Mouse (Mus musculus): Measurements from ENCODE around the gene Car8. TPM values are rescaled to one million over a fixed set of nuclear protein-coding genes. Genes with fewer than 3 reads are reported as not detected.
"Not testable (repeated sequence)": the region's sequence is repeated elsewhere in the genome, so short reads cannot be mapped to it uniquely, and the experiment has no call there.

Gene Car8
- polyA plus RNA-seq, 2 experiments from 2014 or later: not detected

- ATAC-seq: no peak
Observed at GRCm38 (mm10) chr4:8201631-8202030, 37.2 kb downstream of the Car8 start.

- ATAC-seq: no peak
Observed at GRCm38 (mm10) chr4:8200081-8200480, 38.8 kb downstream of the Car8 start.

GRCm38 (mm10) chr4:8198033-8198432, 40.8 kb downstream of the Car8 start:
- no peak for ATAC-seq

DNA sequence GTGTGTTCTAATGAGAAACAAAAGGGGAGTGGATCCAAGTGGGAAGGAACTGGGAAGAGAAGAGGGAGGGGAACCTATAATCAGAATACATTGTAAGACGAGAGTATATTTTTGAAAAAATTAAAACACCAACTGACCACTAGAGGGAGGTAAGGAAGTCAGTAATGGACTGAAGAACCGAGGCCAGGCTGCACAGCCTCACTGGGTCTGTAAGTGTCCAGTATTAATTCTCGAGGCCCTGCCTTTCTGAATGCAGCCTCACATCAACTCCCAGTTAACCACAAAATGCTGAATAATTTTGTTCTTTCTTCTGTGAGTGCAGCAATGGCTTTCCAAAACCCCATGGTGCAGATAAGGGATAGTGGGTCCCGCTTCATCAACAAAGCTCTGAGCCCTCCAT, 48.4 kb downstream of the Car8 start:
- ATAC-seq: no peak

GRCm38 (mm10) chr4:8186921-8187687, 51.7 kb downstream of the Car8 start:
- no peak for ATAC-seq

DNA sequence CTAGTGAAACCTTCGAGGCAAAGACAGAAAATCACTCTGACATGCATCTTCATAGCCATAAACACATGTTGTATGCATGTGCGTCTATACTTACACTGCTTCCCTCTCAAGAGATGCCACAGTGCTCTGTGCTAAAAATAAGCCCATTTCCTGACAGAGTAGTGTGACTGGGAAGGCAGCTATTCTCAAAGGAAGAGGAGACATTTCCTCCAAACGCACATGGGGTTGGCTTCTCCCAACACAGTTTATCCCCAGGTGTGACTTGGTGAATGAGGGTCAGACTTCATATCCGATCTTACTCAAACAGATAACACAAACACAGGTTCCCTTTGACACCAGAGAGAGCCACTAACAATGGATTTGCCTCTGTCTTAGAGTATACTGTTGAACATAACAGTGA, 58.3 kb downstream of the Car8 start:
- no peak for ATAC-seq

- ATAC-seq: no peak
Observed at GRCm38 (mm10) chr4:8154589-8155198, 84.1 kb downstream of the Car8 start.

GRCm38 (mm10) chr4:8153926-8154325, 84.9 kb downstream of the Car8 start:
- ATAC-seq: not testable (repeated sequence)

- ATAC-seq: no peak
Observed at GRCm38 (mm10) chr4:8137403-8137802, 101.4 kb downstream of the Car8 start.

- no peak for ATAC-seq
Observed at GRCm38 (mm10) chr4:8132024-8132423, 106.8 kb downstream of the Car8 start.

DNA sequence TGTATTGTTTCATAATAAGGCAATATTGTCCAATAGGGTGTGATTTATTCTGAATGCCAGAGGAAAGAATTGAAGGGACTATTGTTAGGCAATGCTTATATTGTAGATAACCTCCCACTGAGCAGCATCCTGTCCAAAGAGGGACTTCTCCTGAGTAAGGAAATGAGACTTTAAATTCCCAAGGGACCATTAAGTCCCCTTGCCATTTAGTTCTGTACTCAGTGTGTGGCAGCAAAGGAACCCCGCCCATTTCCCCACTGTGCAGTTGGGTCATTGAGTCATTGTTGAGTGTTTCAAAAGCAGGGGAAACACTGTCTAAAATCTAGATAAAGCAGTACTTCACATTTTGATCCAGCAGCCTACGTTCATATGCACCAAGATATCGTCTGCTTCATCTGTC, 125.3 kb downstream of the Car8 start:
- ATAC-seq: no peak

- ATAC-seq: no peak
Observed at GRCm38 (mm10) chr4:8111891-8112290, 127.0 kb downstream of the Car8 start.

GRCm38 (mm10) chr4:8109906-8110567, 128.8 kb downstream of the Car8 start:
- no peak for ATAC-seq

- no peak for ATAC-seq
Observed at GRCm38 (mm10) chr4:8101466-8101865, 137.4 kb downstream of the Car8 start.

GRCm38 (mm10) chr4:8098084-8098483, 140.8 kb downstream of the Car8 start:
- no peak for ATAC-seq

- no peak for ATAC-seq
Observed at GRCm38 (mm10) chr4:8097683-8098082, 141.2 kb downstream of the Car8 start.

- ATAC-seq: not testable (repeated sequence)
Observed at GRCm38 (mm10) chr4:8093566-8093965, 145.3 kb downstream of the Car8 start.
